Mouse (Mus musculus): Measurements from ENCODE around the gene Snx14. TPM values are rescaled to one million over a fixed set of nuclear protein-coding genes. Genes with fewer than 3 reads are reported as not detected.

Snx14 gene
- total and polyA plus RNA-seq, 3 experiments: 9.2 to 22.8 (median 21.0) TPM

GRCm38 (mm10) chr9:88362055-88362850 lies 76.5 kb downstream of the Snx14 start:
- peaks cover 5% of the 10 kb centered on the region for H3K36me3 ChIP-seq (ENCODE audit: control insufficient read depth, insufficient read depth, low read length)
- no peak for DNase-seq
- H3K27ac ChIP-seq: peak overlapping the region; percentile 68
- no peak overlapping the region for H3K9ac ChIP-seq (ENCODE audit: low read depth, low read length)
- intact Hi-C loops (cut with DNase I): loop anchor here (2.0 to 5.0 kb wide), 2 partner anchors 90 to 121 kb away; no protein-coding TSS in a partner anchor
- no peak overlapping the region for H3K4me3 ChIP-seq
- H3K27me3 ChIP-seq (ENCODE audit: control insufficient read depth, insufficient read depth, low read length): no peaks in the 10 kb centered on the region
- no peaks in the 10 kb centered on the region for H3K79me2 ChIP-seq (replicated peaks; ENCODE audit: control insufficient read depth, insufficient read depth, low read length)
- 13% methylated on average over 5 of the region's 5 CpGs for WGBS
- peaks cover 9% of the 10 kb centered on the region for H3K4me1 ChIP-seq (ENCODE audit: control insufficient read depth, insufficient read depth, low read length)
- no peak for TF ChIP-seq EP300 (IDR thresholded peaks at IDR 0.05; ENCODE audit: insufficient read depth, low read depth, low read length)
- no peak for TF ChIP-seq POLR2A (IDR thresholded peaks at IDR 0.05; ENCODE audit: insufficient read depth, low read depth, low read length)
- peak; percentile 52 for TF ChIP-seq CTCF (IDR thresholded peaks at IDR 0.05)

GRCm38 (mm10) chr9:88361211-88361909 lies 77.4 kb downstream of the Snx14 start:
- TF ChIP-seq EP300 (IDR thresholded peaks at IDR 0.05; ENCODE audit: insufficient read depth, low read depth, low read length) (peak; percentile 58; the same call in 1 of the 2 replicates), POLR2A (IDR thresholded peaks at IDR 0.05; ENCODE audit: insufficient read depth, low read depth, low read length) (no peak)
- peaks cover 5% of the 10 kb centered on the region for H3K36me3 ChIP-seq (ENCODE audit: control insufficient read depth, insufficient read depth, low read length)
- intact Hi-C loops (cut with DNase I): loop anchor here (2.0 to 5.0 kb wide), 2 partner anchors 33 to 89 kb away; no protein-coding TSS in a partner anchor
- no peaks in the 10 kb centered on the region for H3K79me2 ChIP-seq (replicated peaks; ENCODE audit: control insufficient read depth, insufficient read depth, low read length)
- DNase-seq: peak; percentile 45 to 71
- H3K27me3 ChIP-seq (ENCODE audit: control insufficient read depth, insufficient read depth, low read length): no peaks in the 10 kb centered on the region
- H3K4me3 ChIP-seq: no peak overlapping the region
- H3K27ac ChIP-seq: peak overlapping the region; percentile 68
- H3K9ac ChIP-seq (ENCODE audit: low read depth, low read length): no peak overlapping the region
- WGBS: 18% methylated on average over 14 of the region's 14 CpGs
- H3K4me1 ChIP-seq (ENCODE audit: control insufficient read depth, insufficient read depth, low read length): peaks cover 9% of the 10 kb centered on the region

GRCm38 (mm10) chr9:88359140-88359539 lies 79.6 kb downstream of the Snx14 start:
- H3K36me3 ChIP-seq (ENCODE audit: control insufficient read depth, insufficient read depth, low read length): peaks cover 5% of the 10 kb centered on the region
- H3K27me3 ChIP-seq (ENCODE audit: control insufficient read depth, insufficient read depth, low read length): no peaks in the 10 kb centered on the region
- peaks cover 9% of the 10 kb centered on the region for H3K4me1 ChIP-seq (ENCODE audit: control insufficient read depth, insufficient read depth, low read length)
- no peaks in the 10 kb centered on the region for H3K79me2 ChIP-seq (replicated peaks; ENCODE audit: control insufficient read depth, insufficient read depth, low read length)
- H3K9ac ChIP-seq (ENCODE audit: low read depth, low read length): no peak overlapping the region
- TF ChIP-seq POLR2A (IDR thresholded peaks at IDR 0.05; ENCODE audit: insufficient read depth, low read depth, low read length) (no peak), CTCF (IDR thresholded peaks at IDR 0.05) (no peak), EP300 (IDR thresholded peaks at IDR 0.05; ENCODE audit: insufficient read depth, low read depth, low read length) (no peak)
- H3K4me3 ChIP-seq: no peak overlapping the region
- no peak for DNase-seq
- H3K27ac ChIP-seq: no peak overlapping the region
- 41% methylated on average over 2 of the region's 2 CpGs for WGBS
- intact Hi-C loops (cut with DNase I): no loop called here

GRCm38 (mm10) chr9:88357173-88357572 lies 81.6 kb downstream of the Snx14 start:
- TF ChIP-seq CTCF (IDR thresholded peaks at IDR 0.05) (no peak), POLR2A (IDR thresholded peaks at IDR 0.05; ENCODE audit: insufficient read depth, low read depth, low read length) (no peak)
- DNase-seq: no peak
- Histone ChIP-seq H3K36me3 (ENCODE audit: control insufficient read depth, insufficient read depth, low read length) (no peaks in the 10 kb centered on the region; the same call in 1 of the 2 replicates), H3K27ac (no peak overlapping the region), H3K9ac (ENCODE audit: low read depth, low read length) (no peak overlapping the region), H3K27me3 (ENCODE audit: control insufficient read depth, insufficient read depth, low read length) (no peaks in the 10 kb centered on the region), H3K4me1 (ENCODE audit: control insufficient read depth, insufficient read depth, low read length) (peaks cover 2% of the 10 kb centered on the region), H3K79me2 (replicated peaks; ENCODE audit: control insufficient read depth, insufficient read depth, low read length) (no peaks in the 10 kb centered on the region), H3K4me3 (no peak overlapping the region)
- WGBS: 65% methylated on average over 3 of the region's 3 CpGs
- intact Hi-C loops (cut with DNase I): no loop called here

GRCm38 (mm10) chr9:88353459-88353858 lies 85.3 kb downstream of the Snx14 start:
- intact Hi-C loops (cut with DNase I): no loop called here
- no peak for DNase-seq
- no peak overlapping the region for H3K27ac ChIP-seq
- no peaks in the 10 kb centered on the region for H3K27me3 ChIP-seq (ENCODE audit: control insufficient read depth, insufficient read depth, low read length)
- H3K4me1 ChIP-seq (ENCODE audit: control insufficient read depth, insufficient read depth, low read length): peaks cover 2% of the 10 kb centered on the region
- no peak overlapping the region for H3K4me3 ChIP-seq
- no peaks in the 10 kb centered on the region for H3K36me3 ChIP-seq (ENCODE audit: control insufficient read depth, insufficient read depth, low read length)
- no peak for TF ChIP-seq POLR2A (IDR thresholded peaks at IDR 0.05; ENCODE audit: insufficient read depth, low read depth, low read length)
- no peak for TF ChIP-seq CTCF (IDR thresholded peaks at IDR 0.05)
- no peak for TF ChIP-seq EP300 (IDR thresholded peaks at IDR 0.05; ENCODE audit: insufficient read depth, low read depth, low read length)
- no peak overlapping the region for H3K9ac ChIP-seq (ENCODE audit: low read depth, low read length)
- WGBS: 87% methylated on average over 7 of the region's 7 CpGs
- H3K79me2 ChIP-seq (replicated peaks; ENCODE audit: control insufficient read depth, insufficient read depth, low read length): no peaks in the 10 kb centered on the region

GRCm38 (mm10) chr9:88352741-88353140 lies 86.0 kb downstream of the Snx14 start:
- no peaks in the 10 kb centered on the region for H3K36me3 ChIP-seq (ENCODE audit: control insufficient read depth, insufficient read depth, low read length)
- WGBS: 70% methylated on average over 6 of the region's 6 CpGs
- H3K27me3 ChIP-seq (ENCODE audit: control insufficient read depth, insufficient read depth, low read length): no peaks in the 10 kb centered on the region
- no peaks in the 10 kb centered on the region for H3K79me2 ChIP-seq (replicated peaks; ENCODE audit: control insufficient read depth, insufficient read depth, low read length)
- H3K4me3 ChIP-seq: no peak overlapping the region
- intact Hi-C loops (cut with DNase I): no loop called here
- no peak for DNase-seq
- TF ChIP-seq POLR2A (IDR thresholded peaks at IDR 0.05; ENCODE audit: insufficient read depth, low read depth, low read length): no peak
- TF ChIP-seq EP300 (IDR thresholded peaks at IDR 0.05; ENCODE audit: insufficient read depth, low read depth, low read length): no peak
- no peak for TF ChIP-seq CTCF (IDR thresholded peaks at IDR 0.05)
- no peak overlapping the region for H3K9ac ChIP-seq (ENCODE audit: low read depth, low read length)
- no peak overlapping the region for H3K27ac ChIP-seq
- peaks cover 2% of the 10 kb centered on the region for H3K4me1 ChIP-seq (ENCODE audit: control insufficient read depth, insufficient read depth, low read length)

Measured in heart, adult 2 months (tissue).